In the genomic region with DNA sequence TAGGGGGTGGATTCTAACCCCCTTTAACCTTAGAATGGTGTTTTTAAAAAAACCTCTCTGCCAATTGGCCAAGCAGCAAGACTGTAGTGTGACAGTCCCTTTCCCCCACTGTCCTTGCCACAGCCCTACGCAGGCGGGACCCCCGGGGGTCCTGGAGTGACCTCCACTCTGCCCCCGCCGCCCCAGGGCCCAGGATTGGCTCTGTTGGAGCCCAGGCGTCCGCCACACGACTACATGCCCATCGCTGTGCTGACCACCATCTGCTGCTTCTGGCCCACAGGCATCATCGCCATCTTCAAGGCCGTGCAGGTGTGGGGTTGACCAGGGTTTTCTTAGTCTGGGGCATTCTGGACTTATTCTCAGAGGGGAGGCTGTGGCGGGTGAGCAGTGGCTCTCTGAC, we compare ENCODE assay signal across 10 mouse cellular contexts. TPM values are rescaled to one million over a fixed set of nuclear protein-coding genes. Genes with fewer than 3 reads are reported as not detected.
A peak's percentile ranks its signal among the peaks of the same experiment; 100 is the strongest.
DNase-seq lines count a peak whose midpoint lies in the region; ATAC-seq lines count a peak whose summit lies in the region.
"Had no signal": no experiment of that assay in that cellular context is flagged by ENCODE, and none has a peak within 500 bp of the region (broad histone marks: within the 10 kb centered on the region; RNA-seq: fewer than 3 reads in every experiment).

No protein-coding gene starts in this region.

- DNase-seq in heart, postnatal 36 days, result no peak
- DNase-seq in cerebellum, adult 18-20 months, result peak; percentile 52 to 62
- DNase-seq in hindbrain, embryonic 11.5 days (ENCODE audit: low spot score), result no peak
- no peak for DNase-seq in MN1 (ENCODE audit: low spot score)
- DNase-seq in natural killer cell, adult 2 months (ENCODE audit: low spot score in 2 of 2), result no peak
- no peak for DNase-seq in testis, postnatal 10 days (ENCODE audit: low spot score)

- peak overlapping the region; percentile 59 for H3K9ac ChIP-seq in heart, embryonic 16.5 days (ENCODE audit: low read length)
- H3K9ac ChIP-seq in hindbrain, embryonic 11.5 days (ENCODE audit: low read depth, low read length), result no peak overlapping the region
- peak overlapping the region; percentile 83 for H3K9ac ChIP-seq in midbrain, embryonic 13.5 days (replicated peaks)

- intact Hi-C loops in heart, postnatal 36 days (cut with DNase I), result no loop called here

- H3K9me3 ChIP-seq in heart, embryonic 16.5 days (replicated peaks; ENCODE audit: control insufficient read depth, low read length), result no peaks in the 10 kb centered on the region
- H3K9me3 ChIP-seq in hindbrain, embryonic 11.5 days (ENCODE audit: control insufficient read depth, low read length), result no peaks in the 10 kb centered on the region
- H3K9me3 ChIP-seq in midbrain, embryonic 13.5 days, result no peaks in the 10 kb centered on the region
- H3K9me3 ChIP-seq: G1E had no signal

- H3K4me1 ChIP-seq in heart, embryonic 16.5 days (ENCODE audit: control insufficient read depth, insufficient read depth, low read length), result peaks cover 21% of the 10 kb centered on the region
- H3K4me1 ChIP-seq in hindbrain, embryonic 11.5 days (replicated peaks; ENCODE audit: control insufficient read depth, insufficient read depth, low read length), result peaks cover 26% of the 10 kb centered on the region
- H3K4me1 ChIP-seq in midbrain, embryonic 13.5 days (replicated peaks), result peaks cover 52% of the 10 kb centered on the region

- H3K27me3 ChIP-seq in heart, embryonic 16.5 days (ENCODE audit: control insufficient read depth, insufficient read depth, low read length), result peaks cover 31% of the 10 kb centered on the region
- peaks cover 35% of the 10 kb centered on the region for H3K27me3 ChIP-seq in hindbrain, embryonic 11.5 days (ENCODE audit: control insufficient read depth, insufficient read depth, low read length)
- H3K27me3 ChIP-seq in midbrain, embryonic 13.5 days, result peaks cover 34% of the 10 kb centered on the region

- ATAC-seq in heart, embryonic 16.5 days (replicated peaks; ENCODE audit: extremely low read depth, insufficient read depth, low FRiP score), result no peak
- no peak for ATAC-seq in hindbrain, embryonic 11.5 days (ENCODE audit: low FRiP score)
- no peak for ATAC-seq in midbrain, embryonic 13.5 days

- WGBS in heart, embryonic 16.5 days, result 7% methylated on average over 12 of the region's 12 CpGs
- WGBS in hindbrain, embryonic 11.5 days, result 6% methylated on average over 12 of the region's 12 CpGs
- 6% methylated on average over 12 of the region's 12 CpGs for WGBS in midbrain, embryonic 13.5 days

- peak overlapping the region; percentile 47 for H3K4me3 ChIP-seq in heart, embryonic 16.5 days (ENCODE audit: low read length)
- peak overlapping the region; percentile 12 for H3K4me3 ChIP-seq in hindbrain, embryonic 11.5 days (ENCODE audit: low read depth, low read length)
- H3K4me3 ChIP-seq in midbrain, embryonic 13.5 days (replicated peaks), result peak overlapping the region; percentile 80

- peak overlapping the region; percentile 78 for H3K4me2 ChIP-seq in heart, embryonic 16.5 days (ENCODE audit: low read depth, low read length)
- peak overlapping the region; percentile 42 for H3K4me2 ChIP-seq in hindbrain, embryonic 11.5 days (replicated peaks; ENCODE audit: low read depth, low read length)
- H3K4me2 ChIP-seq in midbrain, embryonic 13.5 days (replicated peaks), result peak overlapping the region; percentile 91

- no peaks in the 10 kb centered on the region for H3K36me3 ChIP-seq in heart, embryonic 16.5 days (ENCODE audit: control insufficient read depth, insufficient read depth)
- H3K36me3 ChIP-seq in hindbrain, embryonic 11.5 days (ENCODE audit: control insufficient read depth, insufficient read depth, low read length), result no peaks in the 10 kb centered on the region
- H3K36me3 ChIP-seq in midbrain, embryonic 13.5 days, result no peaks in the 10 kb centered on the region
- H3K36me3 ChIP-seq: G1E had no signal

- H3K27ac ChIP-seq in heart, embryonic 16.5 days (ENCODE audit: low read length), result peak overlapping the region; percentile 41; the same call in 1 of the 2 replicates
- no peak overlapping the region for H3K27ac ChIP-seq in hindbrain, embryonic 11.5 days (ENCODE audit: low read depth, low read length)
- no peak overlapping the region for H3K27ac ChIP-seq in midbrain, embryonic 13.5 days

RNA-seq across cellular contexts. Expression of a gene that starts 2.3 kb away (rescaled TPM):
- 0.64 and 2.1 TPM in 2 replicates for polyA plus RNA-seq in heart, embryonic 16.5 days (2015; fragmentation: Nextera tagmentation; extraction: Ambion mirVana)
- 1 to 10 TPM; 1.4 to 1.7 TPM for total RNA-seq in heart, postnatal 36 days (2021)
- polyA plus RNA-seq in hindbrain, embryonic 11.5 days (2014; fragmentation: Nextera tagmentation; extraction: Ambion mirVana), result 1.0 and 2.0 TPM in 2 replicates
- 7.4 and 7.5 TPM in 2 replicates for polyA plus RNA-seq in midbrain, embryonic 13.5 days (2015; fragmentation: Nextera tagmentation; extraction: Ambion mirVana)
- total RNA-seq: G1E; hematopoietic stem cell, adult 5-6 weeks had no signal
- polyA plus RNA-seq: G1E had no signal

RNA-seq across cellular contexts. Expression of a gene that starts 3.3 kb away (rescaled TPM):
- polyA plus RNA-seq in heart, embryonic 16.5 days (2015; fragmentation: Nextera tagmentation; extraction: Ambion mirVana), result 26.7 and 27.3 TPM in 2 replicates
- total RNA-seq in heart, postnatal 36 days (2021), result 10 to 100 TPM; 54.4 to 55.5 TPM
- polyA plus RNA-seq in hindbrain, embryonic 11.5 days (2014; fragmentation: Nextera tagmentation; extraction: Ambion mirVana), result 23.6 and 26.0 TPM in 2 replicates
- 22.3 and 23.3 TPM in 2 replicates for polyA plus RNA-seq in midbrain, embryonic 13.5 days (2015; fragmentation: Nextera tagmentation; extraction: Ambion mirVana)

RNA-seq across cellular contexts. Expression of a gene that starts 12.9 kb away (rescaled TPM):
- 11.7 and 12.3 TPM in 2 replicates for polyA plus RNA-seq in heart, embryonic 16.5 days (2015; fragmentation: Nextera tagmentation; extraction: Ambion mirVana)
- 1 to 10 TPM; 6.9 to 9.9 TPM for total RNA-seq in heart, postnatal 36 days (2021)
- polyA plus RNA-seq in hindbrain, embryonic 11.5 days (2014; fragmentation: Nextera tagmentation; extraction: Ambion mirVana), result 16.4 and 17.2 TPM in 2 replicates
- 17.0 and 18.9 TPM in 2 replicates for polyA plus RNA-seq in midbrain, embryonic 13.5 days (2015; fragmentation: Nextera tagmentation; extraction: Ambion mirVana)

RNA-seq across cellular contexts. Expression of a gene that starts 15.3 kb away (rescaled TPM):
- polyA plus RNA-seq in heart, embryonic 16.5 days (2015; fragmentation: Nextera tagmentation; extraction: Ambion mirVana), result 45.7 and 46.7 TPM in 2 replicates
- total RNA-seq in heart, postnatal 36 days (2021), result 10 to 100 TPM; 15.3 to 16.1 TPM
- 61.9 and 67.5 TPM in 2 replicates for polyA plus RNA-seq in hindbrain, embryonic 11.5 days (2014; fragmentation: Nextera tagmentation; extraction: Ambion mirVana)
- polyA plus RNA-seq in midbrain, embryonic 13.5 days (2015; fragmentation: Nextera tagmentation; extraction: Ambion mirVana), result 118 and 122 TPM in 2 replicates

RNA-seq across cellular contexts. Expression of a gene that starts 15.9 kb away (rescaled TPM):
- 1.8 and 2.0 TPM in 2 replicates for polyA plus RNA-seq in heart, embryonic 16.5 days (2015; fragmentation: Nextera tagmentation; extraction: Ambion mirVana)
- 1 to 10 TPM; 1.5 to 2.5 TPM for total RNA-seq in heart, postnatal 36 days (2021)
- polyA plus RNA-seq in hindbrain, embryonic 11.5 days (2014; fragmentation: Nextera tagmentation; extraction: Ambion mirVana), result 4.4 and 4.7 TPM in 2 replicates
- 6.8 and 8.6 TPM in 2 replicates for polyA plus RNA-seq in midbrain, embryonic 13.5 days (2015; fragmentation: Nextera tagmentation; extraction: Ambion mirVana)

Comparison
In these comparisons a context has a peak if more than half of its experiments do, and no peak if none do; other contexts are left out.
1. H3K4me3 ChIP-seq: peak in every context shown above with its lines; median percentile 80 in midbrain, embryonic 13.5 days; 47 in heart, embryonic 16.5 days; 12 in hindbrain, embryonic 11.5 days.
2. DNase-seq: peak in cerebellum, adult 18-20 months (2 of 2); none in heart, postnatal 36 days (0 of 2), hindbrain, embryonic 11.5 days (single experiment), MN1 (single experiment), natural killer cell, adult 2 months (0 of 2) and testis, postnatal 10 days (single experiment).
3. Peak in every context shown above with its lines, with median percentiles within 50 percentile points of each other: H3K4me2 ChIP-seq.